Mouse (Mus musculus): Measurements from ENCODE around the gene Ntsr1.

DNA sequence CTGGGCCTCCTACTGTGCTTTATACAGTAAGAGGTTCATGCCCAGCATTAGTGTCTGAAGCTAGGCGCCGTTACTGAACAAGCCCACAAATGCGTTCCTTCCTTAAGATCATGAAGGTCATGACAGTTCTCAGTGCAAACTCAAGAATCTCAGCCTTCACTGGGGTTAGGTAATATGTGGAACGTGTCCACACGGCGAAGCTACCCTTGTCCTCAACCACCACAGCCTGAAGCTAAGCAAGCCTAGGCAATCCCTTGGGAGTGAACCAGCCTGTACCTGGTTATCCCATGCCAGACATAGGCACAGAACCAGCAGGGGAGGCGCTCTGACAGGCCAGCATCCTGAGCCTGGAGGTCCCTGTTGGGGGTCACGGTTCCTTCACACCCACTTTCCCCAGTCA is 30.9 kb upstream of the Ntsr1 start:
- TF ChIP-seq CTCF (IDR thresholded peaks at IDR 0.05; ENCODE audit: low read depth) (no peak), EP300 (optimal IDR thresholded peaks at IDR 0.05) (no peak)

Data from stomach, postnatal 0 days (tissue).